Mouse (Mus musculus) cerebellum, postnatal 36 days (tissue): ENCODE data around the gene Slit1.

Experiments
- DNase-seq, 2 experiments: peaks; one replicate each; pipeline ENCODE4 v3.0.0; 2021 to 2022; ENCODE audit warnings: mixed read lengths in 2 of 2

The Slit1 gene

GRCm38 (mm10) chr19:41723337-41723736 lies 20.1 kb downstream of the Slit1 start:
- DNase-seq = no peak

GRCm38 (mm10) chr19:41719436-41719835 lies 24.0 kb downstream of the Slit1 start:
- DNase-seq = no peak

GRCm38 (mm10) chr19:41716233-41717218 lies 26.9 kb downstream of the Slit1 start:
- DNase-seq = no peak

- no peak for DNase-seq
Measured at GRCm38 (mm10) chr19:41714431-41714917, 29.0 kb downstream of the Slit1 start.

GRCm38 (mm10) chr19:41712829-41713228 lies 30.6 kb downstream of the Slit1 start:
- no peak for DNase-seq

- no peak for DNase-seq
Measured at GRCm38 (mm10) chr19:41711665-41712064, 31.8 kb downstream of the Slit1 start.

- no peak for DNase-seq
Measured at GRCm38 (mm10) chr19:41709497-41710165, 33.8 kb downstream of the Slit1 start.

- DNase-seq = no peak
Measured at GRCm38 (mm10) chr19:41707850-41708249, 35.6 kb downstream of the Slit1 start.

GRCm38 (mm10) chr19:41706094-41706828 lies 37.2 kb downstream of the Slit1 start:
- DNase-seq = no peak

- no peak for DNase-seq
Measured at GRCm38 (mm10) chr19:41705416-41705815, 38.0 kb downstream of the Slit1 start.

- no peak for DNase-seq
Measured at GRCm38 (mm10) chr19:41702638-41703037, 40.8 kb downstream of the Slit1 start.

GRCm38 (mm10) chr19:41698857-41699424 lies 44.5 kb downstream of the Slit1 start:
- DNase-seq = no peak

- no peak for DNase-seq
Measured at GRCm38 (mm10) chr19:41697807-41698515, 45.5 kb downstream of the Slit1 start.

GRCm38 (mm10) chr19:41697111-41697806 lies 46.2 kb downstream of the Slit1 start:
- DNase-seq = no peak

- no peak for DNase-seq
Measured at GRCm38 (mm10) chr19:41696443-41696842, 47.0 kb downstream of the Slit1 start.

- no peak for DNase-seq
Measured at GRCm38 (mm10) chr19:41695046-41695445, 48.4 kb downstream of the Slit1 start.

GRCm38 (mm10) chr19:41694610-41695009 lies 48.9 kb downstream of the Slit1 start:
- no peak for DNase-seq

- no peak for DNase-seq
Measured at GRCm38 (mm10) chr19:41693727-41694126, 49.7 kb downstream of the Slit1 start.

GRCm38 (mm10) chr19:41690064-41690463 lies 53.4 kb downstream of the Slit1 start:
- no peak for DNase-seq

GRCm38 (mm10) chr19:41688251-41688650 lies 55.2 kb downstream of the Slit1 start:
- DNase-seq = no peak

- no peak for DNase-seq
Measured at GRCm38 (mm10) chr19:41687836-41688235, 55.6 kb downstream of the Slit1 start.
